Mouse (Mus musculus) splenic B cell, adult 2 months (primary cell): ENCODE data around the gene Zfp426.

Source experiments
- DNase-seq: peaks from one replicate; pipeline ENCODE4 v3.0.0-alpha.2; 2011; ENCODE audit warnings: low read depth, low spot score
- H3K27me3 ChIP-seq: 2 replicates; pipeline ENCODE4 v1.6.1; 2012; ENCODE audit warnings: mild to moderate bottlenecking, low read length, moderate library complexity, mixed read lengths; ENCODE audit not compliant: control insufficient read depth, poor library complexity, insufficient read depth, severe bottlenecking
- H3K36me3 ChIP-seq: 2 replicates; pipeline ENCODE4 v1.6.1; 2012; ENCODE audit warnings: mild to moderate bottlenecking, low read length, moderate library complexity, mixed read lengths; ENCODE audit not compliant: control insufficient read depth, poor library complexity, insufficient read depth, severe bottlenecking

The Zfp426 gene

DNA sequence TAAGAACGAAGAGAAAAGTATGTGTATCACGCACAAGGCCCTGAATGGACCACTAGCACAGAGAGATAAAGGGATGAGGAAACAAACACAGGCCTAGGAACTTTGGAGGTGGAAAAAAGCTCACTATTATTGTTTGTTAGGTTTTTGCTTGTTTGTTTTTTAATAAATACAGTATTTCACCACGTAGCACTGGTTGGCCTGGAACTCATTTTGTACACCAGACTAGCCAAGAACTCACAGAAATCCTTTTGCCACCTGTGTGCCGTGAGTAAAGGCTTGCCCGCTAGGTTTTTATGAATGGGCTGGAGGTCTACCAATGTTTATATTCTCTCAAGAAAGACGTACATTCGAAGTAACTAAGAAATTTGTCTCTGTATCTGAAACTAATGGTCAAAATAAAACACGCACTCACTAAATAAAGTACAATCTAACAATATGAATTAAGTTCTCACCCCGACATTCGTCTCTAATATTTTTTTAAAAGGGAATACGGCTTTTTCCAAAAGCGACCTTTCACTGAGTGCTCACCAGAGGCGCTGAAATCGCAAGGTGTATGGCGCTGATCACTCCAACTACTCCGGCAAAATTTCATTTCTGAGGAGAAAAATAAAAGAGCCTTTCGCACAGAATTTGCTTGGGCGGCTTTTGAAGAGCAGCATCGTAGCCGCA, 554 bp downstream of the Zfp426 start:
- DNase-seq, result peak; percentile 1
- no peaks in the 10 kb centered on the region for H3K27me3 ChIP-seq
- H3K36me3 ChIP-seq, result no peaks in the 10 kb centered on the region

DNA sequence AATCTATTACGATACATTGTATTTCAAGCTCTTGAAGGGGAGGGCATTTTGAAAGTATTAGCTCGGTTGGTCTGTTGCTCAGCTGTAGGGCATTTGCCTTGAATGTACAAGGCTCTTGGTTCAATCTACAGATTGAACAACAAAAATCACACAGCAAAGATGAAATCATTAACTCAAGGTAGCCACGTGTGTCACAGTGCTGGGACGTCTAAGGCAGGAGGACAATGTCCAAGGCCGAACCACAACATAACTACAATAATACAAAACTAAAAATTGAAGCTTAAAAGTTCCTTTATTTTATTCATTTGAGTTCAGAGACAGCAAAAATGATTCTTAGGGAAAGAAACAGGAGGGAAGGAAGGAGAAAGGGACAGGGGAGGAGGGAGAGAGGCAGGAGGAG, 3.0 kb downstream of the Zfp426 start:
- H3K27me3 ChIP-seq, result no peaks in the 10 kb centered on the region

DNA sequence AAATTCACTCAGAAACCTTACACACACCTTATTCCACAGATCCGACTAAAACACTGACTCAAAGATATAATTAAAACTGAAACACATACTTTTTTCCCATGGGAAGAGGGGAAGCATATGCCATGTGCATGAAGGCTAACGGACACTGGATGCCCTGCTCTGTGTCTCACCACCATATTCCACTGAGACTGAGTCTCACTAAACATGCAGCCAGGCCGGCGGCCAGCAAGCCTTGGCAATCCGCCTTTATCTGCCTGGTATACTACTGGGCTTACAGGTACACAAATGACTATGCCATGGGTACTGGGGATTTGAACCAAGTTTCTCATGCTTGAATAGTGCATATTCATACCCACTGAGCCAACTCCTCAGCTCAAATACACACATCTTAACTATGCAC, 13.2 kb downstream of the Zfp426 start:
- no peaks in the 10 kb centered on the region for H3K27me3 ChIP-seq

More for the DNA sequence above, 3.0 kb downstream of the Zfp426 start:
- no peak for DNase-seq
- H3K36me3 ChIP-seq, result peaks cover 2% of the 10 kb centered on the region; the same call in 1 of the 2 replicates

GRCm38 (mm10) chr9:20476632-20477031, 15.9 kb downstream of the Zfp426 start:
- H3K27me3 ChIP-seq, result no peaks in the 10 kb centered on the region
- DNase-seq, result no peak
- peaks cover 14% of the 10 kb centered on the region; the same call in 1 of the 2 replicates for H3K36me3 ChIP-seq

More for the DNA sequence above, 13.2 kb downstream of the Zfp426 start:
- DNase-seq, result no peak
- peaks cover 4% of the 10 kb centered on the region; the same call in 1 of the 2 replicates for H3K36me3 ChIP-seq

DNA sequence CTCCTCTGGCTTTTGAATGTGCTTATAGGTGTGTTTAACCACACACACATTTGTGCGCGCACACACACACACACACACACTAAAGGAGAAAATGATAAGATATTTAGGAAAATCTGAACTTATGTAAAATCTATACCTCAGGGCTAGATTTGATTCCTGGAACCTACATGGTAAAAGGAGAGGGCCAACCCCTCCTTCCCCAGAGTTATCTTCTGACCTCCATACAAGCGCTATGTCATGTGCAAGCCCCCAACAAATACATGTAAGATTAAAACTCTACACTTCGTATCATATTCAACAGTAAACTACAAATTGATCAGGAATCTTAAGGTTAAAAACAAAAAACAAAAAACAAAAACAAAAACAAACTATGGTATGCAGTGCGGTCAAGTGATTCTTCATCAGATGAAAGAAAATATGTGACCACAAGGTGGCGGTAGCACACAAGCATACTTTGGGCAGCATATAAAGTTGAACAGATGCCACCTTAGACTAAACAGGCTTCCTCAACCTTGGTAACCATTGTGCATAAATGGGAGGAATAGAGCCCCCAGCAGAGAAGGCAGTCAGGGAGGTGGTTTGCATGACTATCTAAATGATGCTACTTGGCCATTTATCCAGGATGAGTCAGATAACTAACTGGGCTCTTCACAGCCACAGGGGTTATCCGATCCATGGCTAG, 25.6 kb downstream of the Zfp426 start:
- Histone ChIP-seq H3K27me3 (no peaks in the 10 kb centered on the region; the same call in 1 of the 2 replicates), H3K36me3 (peaks cover 14% of the 10 kb centered on the region)
- DNase-seq, result peak; percentile 85

DNA sequence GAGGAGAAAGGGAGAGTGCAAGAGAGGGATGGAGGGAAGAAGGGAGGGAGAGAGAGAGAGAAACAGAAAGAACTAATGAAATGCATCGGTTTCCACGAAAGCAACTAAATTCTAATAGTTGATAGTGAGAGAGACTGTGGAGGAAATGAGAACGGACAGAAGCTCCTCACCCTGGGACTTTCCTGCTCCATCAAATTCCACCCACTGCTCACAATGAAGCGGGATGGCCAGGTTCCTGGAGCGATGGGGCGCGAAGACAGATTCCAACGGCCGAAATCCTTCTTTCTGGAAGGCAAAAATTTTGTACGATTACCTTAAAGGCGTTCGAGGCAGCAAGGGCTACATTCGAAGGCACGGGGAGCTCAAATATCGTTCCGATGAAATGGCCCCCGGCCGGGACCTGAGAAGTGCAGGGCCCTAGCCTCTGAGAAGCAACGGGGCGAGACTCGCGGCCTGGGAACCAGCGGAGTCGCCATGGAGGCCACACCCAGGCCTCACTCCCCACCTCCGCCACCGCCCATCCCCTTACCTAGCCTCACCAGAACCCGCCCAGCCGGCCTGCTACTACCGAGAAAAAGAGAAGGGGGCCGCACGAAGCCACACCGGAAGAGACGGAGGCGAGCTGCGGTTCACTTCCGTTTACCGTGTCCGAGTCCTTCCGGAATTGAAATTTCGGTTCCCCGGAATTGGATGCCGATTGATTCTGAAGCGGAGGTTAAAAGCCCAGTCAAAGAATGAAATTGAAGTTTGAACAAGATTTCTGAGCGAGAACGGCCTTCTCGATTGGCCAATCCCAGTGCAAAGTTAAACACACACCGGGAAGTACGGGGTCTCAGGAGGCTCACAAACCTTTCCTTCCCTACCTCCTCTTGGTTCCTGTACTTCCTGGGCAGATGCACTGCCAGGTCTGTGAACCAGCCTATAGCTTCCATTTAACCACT, 32.9 kb downstream of the Zfp426 start, which contains the start of gene Zfp26:
Gene Zfp26 (minus strand): TSS at position 786 of the 941 bp plus-strand sequence.
- Histone ChIP-seq H3K27me3 (no peaks in the 10 kb centered on the region), H3K36me3 (no peaks in the 10 kb centered on the region)
- peak; percentile 80 for DNase-seq

DNA sequence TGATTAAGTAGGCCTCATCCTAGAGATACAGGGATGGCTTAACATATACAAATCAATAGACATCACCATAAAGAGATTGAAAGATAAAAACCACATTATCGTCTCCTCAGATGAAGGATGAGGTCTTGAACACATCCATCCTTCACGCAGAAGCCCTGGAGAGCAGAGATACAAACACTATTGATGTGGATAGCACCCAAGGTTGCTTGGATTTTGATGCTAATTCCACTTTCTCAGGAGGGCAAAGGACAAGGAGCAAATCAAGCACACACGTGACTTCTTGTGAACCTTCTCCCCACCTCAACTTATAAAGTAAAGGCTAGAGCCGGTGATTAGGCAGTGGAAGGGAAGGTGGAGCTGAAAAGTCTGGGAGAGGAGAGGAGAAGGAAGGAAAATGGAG, 38.9 kb downstream of the Zfp426 start:
- H3K27me3 ChIP-seq, result no peaks in the 10 kb centered on the region
- H3K36me3 ChIP-seq, result 0 out of 2 replicates have a peak, but pooled peaks cover 1% of the 10 kb centered on the region
- DNase-seq, result no peak

DNA sequence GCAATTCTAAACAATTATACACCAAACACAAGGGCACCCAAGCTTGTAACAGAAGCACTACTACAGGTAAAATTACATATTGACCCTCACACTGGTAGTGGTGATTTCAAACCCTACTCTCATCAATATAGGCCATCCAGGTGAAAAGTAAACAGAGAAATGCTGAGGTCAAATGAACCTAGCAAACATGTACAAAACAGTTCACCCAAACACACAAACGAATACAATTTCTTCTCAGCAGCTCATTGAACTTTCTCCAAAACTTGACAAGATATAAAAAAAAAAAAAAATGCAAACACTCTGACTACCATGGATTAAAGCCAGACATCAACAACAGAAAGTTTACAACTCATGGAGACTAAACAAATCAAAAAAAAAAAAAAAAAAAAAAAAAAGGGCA, 41.1 kb downstream of the Zfp426 start:
- no peak for DNase-seq
- H3K27me3 ChIP-seq, result no peaks in the 10 kb centered on the region
- H3K36me3 ChIP-seq, result 0 out of 2 replicates have a peak, but pooled peaks cover 1% of the 10 kb centered on the region

GRCm38 (mm10) chr9:20443183-20443783, 49.3 kb downstream of the Zfp426 start:
- peaks cover 33% of the 10 kb centered on the region for H3K36me3 ChIP-seq
- H3K27me3 ChIP-seq, result no peaks in the 10 kb centered on the region
- no peak for DNase-seq

DNA sequence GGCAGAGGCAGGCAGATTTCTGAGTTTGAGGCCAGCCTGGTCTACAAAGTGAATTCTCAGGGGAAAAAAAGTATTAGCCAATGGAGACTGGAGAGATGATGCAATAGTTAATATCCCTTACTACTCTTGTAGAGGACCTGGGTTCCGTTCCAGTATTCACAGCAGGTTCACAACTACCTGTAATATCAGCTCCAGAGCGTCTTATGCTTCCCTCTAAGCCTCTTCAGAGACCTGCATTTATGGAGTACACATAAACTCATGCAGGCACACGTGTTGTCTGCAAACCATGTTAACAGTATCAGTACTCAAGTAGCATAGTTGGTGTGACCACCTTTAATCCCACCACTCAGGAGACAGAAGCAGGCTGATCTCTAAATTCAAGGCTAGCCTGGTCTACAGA, 62.5 kb downstream of the Zfp426 start:
- DNase-seq, result no peak
- Histone ChIP-seq H3K36me3 (no peaks in the 10 kb centered on the region), H3K27me3 (no peaks in the 10 kb centered on the region)
